Mouse (Mus musculus): ENCODE data around the gene Sh3bp5.

DNA sequence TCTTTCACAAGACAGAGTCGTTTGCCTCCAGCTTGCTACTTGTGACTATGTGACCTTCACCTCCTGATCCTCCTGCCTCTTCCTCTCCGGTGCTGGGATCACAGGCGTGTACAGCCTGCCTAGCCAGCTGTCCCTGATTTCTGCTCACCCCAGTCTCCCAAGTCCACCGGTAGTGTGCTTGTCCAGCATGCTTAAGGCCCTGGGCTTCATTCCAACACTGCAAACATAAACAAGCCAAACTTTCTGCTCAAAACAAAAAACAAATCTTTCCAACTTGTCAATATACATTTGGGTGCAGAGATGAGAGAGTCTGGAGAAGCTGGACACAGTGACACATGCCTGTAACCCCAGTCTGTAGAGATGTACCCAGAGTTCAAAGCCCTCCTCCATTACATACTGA is 3.5 kb downstream of the Sh3bp5 start:
- no peak for TF ChIP-seq CTCF (IDR thresholded peaks at IDR 0.05)
- no peak for TF ChIP-seq POLR2A (IDR thresholded peaks at IDR 0.05; ENCODE audit: insufficient read depth, low read depth, low read length)
- TF ChIP-seq EP300 (IDR thresholded peaks at IDR 0.05; ENCODE audit: insufficient read depth, low read depth, low read length), result no peak

Measured in heart, adult 2 months (tissue).